Comparison of ENCODE assay signal across 11 mouse cellular contexts in the genomic region with DNA sequence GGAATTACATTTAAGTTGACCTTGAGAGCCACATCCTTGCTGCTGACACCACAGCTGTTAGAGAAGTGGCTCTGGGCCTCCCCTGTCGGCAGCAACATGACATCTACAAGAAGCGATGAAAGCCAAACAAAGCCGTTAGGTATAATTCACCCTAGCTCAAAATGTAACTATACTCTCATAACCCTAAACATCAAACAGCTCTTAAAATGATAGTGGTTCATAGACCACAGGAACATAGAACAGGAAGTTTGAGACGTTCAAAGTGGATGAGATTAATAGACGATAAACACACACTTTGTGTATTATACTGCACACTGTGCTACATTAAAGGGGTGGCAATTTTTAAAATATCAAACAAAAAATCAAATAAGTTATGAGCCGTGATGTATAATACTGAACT. TPM values are rescaled to one million over a fixed set of nuclear protein-coding genes. Genes with fewer than 3 reads are reported as not detected.
"Had no signal": no experiment of that assay in that cellular context is flagged by ENCODE, and none has a peak within 500 bp of the region (broad histone marks: within the 10 kb centered on the region; RNA-seq: fewer than 3 reads in every experiment).

No protein-coding gene starts in this region.

- ATAC-seq: intestine, embryonic 16.5 days; liver, embryonic 12.5 days; midbrain, embryonic 16.5 days had no signal

- DNase-seq: kidney, adult 8-10 months; kidney, postnatal 36 days; layer of hippocampus, adult 9-11 months; layer of hippocampus, postnatal 36 days; lung, embryonic 14.5 days; lung, postnatal 14 days; right cerebral cortex, postnatal 14 days had no signal

RNA-seq across cellular contexts. Expression of gene Ramp3, which starts 46.5 kb away (rescaled TPM):
- total RNA-seq: megakaryocyte-erythroid progenitor cell, adult 5-6 weeks had no signal
